ENCODE assay signal across 11 mouse cellular contexts in genomic region chr17:30105369-30105768, GRCm38 (mm10).
DNase-seq lines count a peak whose midpoint lies in the region; ATAC-seq and TF ChIP-seq lines count a peak whose summit lies in the region.
"Had no signal": no experiment of that assay in that cellular context is flagged by ENCODE, and none has a peak within 500 bp of the region (broad histone marks: within the 10 kb centered on the region; RNA-seq: fewer than 3 reads in every experiment).

No protein-coding gene starts in this region.

- no peak for ATAC-seq in kidney, embryonic 14.5 days (ENCODE audit: low FRiP score, low TSS enrichment)
- ATAC-seq: inflammation-experienced regulatory T-cells, adult 6 months had no signal

- H3K27ac ChIP-seq in kidney, adult 2 months (ENCODE audit: insufficient read depth, low read depth, low read length): no peak overlapping the region
- H3K27ac ChIP-seq in kidney, embryonic 14.5 days (ENCODE audit: low read depth, low read length): no peak overlapping the region
- no peak overlapping the region for H3K27ac ChIP-seq in thymus, adult 2 months (ENCODE audit: control insufficient read depth, insufficient read depth, low read length)
- H3K27ac ChIP-seq: limb, embryonic 12.5 days had no signal

- no peak for DNase-seq in kidney, adult 2 months
- peak; percentile 34 for DNase-seq in thymus, adult 2 months
- no peak for DNase-seq in thymus, adult 18-20 months
- peak; percentile 18 for DNase-seq in induced T-regulatory cell, adult 2 months (ENCODE audit: low read depth)
- no peak for DNase-seq in urinary bladder, postnatal 10 days (ENCODE audit: low spot score)
- DNase-seq in urinary bladder, adult 2 months (ENCODE audit: low spot score): no peak
- DNase-seq: gastrocnemius, postnatal 10 days had no signal

- no peaks in the 10 kb centered on the region for H3K9me3 ChIP-seq in kidney, embryonic 14.5 days (ENCODE audit: control insufficient read depth, low read length)
- H3K9me3 ChIP-seq: limb, embryonic 12.5 days had no signal

- TF ChIP-seq CTCF in kidney, adult 2 months (conservative IDR thresholded peaks at IDR 0.05; ENCODE audit: insufficient read depth, insufficient read length, low read depth, low read length): peak; percentile 69
- TF ChIP-seq CTCF in thymus, adult 2 months (IDR thresholded peaks at IDR 0.05; ENCODE audit: borderline replicate concordance, control insufficient read depth, extremely low read depth, insufficient read depth, low read length, poor library complexity): no peak

- H3K4me3 ChIP-seq in kidney, adult 2 months (ENCODE audit: insufficient read depth, low read depth, low read length): no peak overlapping the region
- no peak overlapping the region for H3K4me3 ChIP-seq in kidney, embryonic 14.5 days (ENCODE audit: low read length)
- no peak overlapping the region for H3K4me3 ChIP-seq in thymus, adult 2 months (ENCODE audit: control insufficient read depth, insufficient read depth, low read length)
- H3K4me3 ChIP-seq: limb, embryonic 12.5 days had no signal

- H3K27me3 ChIP-seq in kidney, adult 2 months (replicated peaks; ENCODE audit: control insufficient read depth, insufficient read depth, low read length): no peaks in the 10 kb centered on the region
- no peaks in the 10 kb centered on the region for H3K27me3 ChIP-seq in kidney, embryonic 14.5 days (ENCODE audit: control insufficient read depth, insufficient read depth, low read length)
- no peaks in the 10 kb centered on the region for H3K27me3 ChIP-seq in thymus, adult 2 months (ENCODE audit: control insufficient read depth, insufficient read depth, low read length)
- H3K27me3 ChIP-seq: limb, embryonic 12.5 days had no signal

- no peak for TF ChIP-seq POLR2A in kidney, adult 2 months (IDR thresholded peaks at IDR 0.05; ENCODE audit: low read depth, low read length)
- TF ChIP-seq POLR2A in thymus, adult 2 months (IDR thresholded peaks at IDR 0.05; ENCODE audit: control insufficient read depth, extremely low read depth, insufficient read depth, low read length, poor library complexity): no peak

- peaks cover 7% of the 10 kb centered on the region; the same call in 1 of the 2 replicates for H3K4me1 ChIP-seq in kidney, adult 2 months (ENCODE audit: control insufficient read depth, insufficient read depth, low read length)
- peaks cover 6% of the 10 kb centered on the region; the same call in 1 of the 2 replicates for H3K4me1 ChIP-seq in kidney, embryonic 14.5 days (ENCODE audit: control insufficient read depth, insufficient read depth, low read length)
- H3K4me1 ChIP-seq in thymus, adult 2 months (replicated peaks; ENCODE audit: control insufficient read depth, insufficient read depth, low read length): no peaks in the 10 kb centered on the region

- WGBS in kidney, adult 2 months: 76% methylated on average over 3 of the region's 3 CpGs
- WGBS in kidney, embryonic 14.5 days: 78% methylated on average over 3 of the region's 3 CpGs
- WGBS in thymus, adult 2 months: 96% methylated on average over 3 of the region's 3 CpGs

- H3K9ac ChIP-seq in kidney, embryonic 14.5 days (ENCODE audit: low read depth, low read length): no peak overlapping the region
- H3K9ac ChIP-seq: limb, embryonic 12.5 days had no signal

- H3K4me2 ChIP-seq in kidney, embryonic 14.5 days (replicated peaks; ENCODE audit: low read depth, low read length): no peak overlapping the region
- H3K4me2 ChIP-seq: limb, embryonic 12.5 days; midbrain, embryonic 11.5 days had no signal

- H3K36me3 ChIP-seq in kidney, adult 2 months (ENCODE audit: control insufficient read depth, insufficient read depth, low read length): no peaks in the 10 kb centered on the region
- H3K36me3 ChIP-seq in kidney, embryonic 14.5 days (ENCODE audit: control insufficient read depth, insufficient read depth, low read length): no peaks in the 10 kb centered on the region
- H3K36me3 ChIP-seq in thymus, adult 2 months (ENCODE audit: control insufficient read depth, insufficient read depth, low read length): no peaks in the 10 kb centered on the region
- H3K36me3 ChIP-seq: limb, embryonic 12.5 days had no signal

Comparison
In these comparisons a context has a peak if more than half of its experiments do, and no peak if none do; other contexts are left out.
1. DNase-seq: peak in thymus, adult 2 months (single experiment) and induced T-regulatory cell, adult 2 months (single experiment); none in kidney, adult 2 months (single experiment), thymus, adult 18-20 months (0 of 2), urinary bladder, postnatal 10 days (single experiment) and urinary bladder, adult 2 months (single experiment).